In genomic region chr12:24831153-24831963, GRCm38 (mm10) we compare ENCODE assay signal across 8 mouse cellular contexts. TPM values are rescaled to one million over a fixed set of nuclear protein-coding genes. Genes with fewer than 3 reads are reported as not detected.
DNase-seq lines count a peak whose midpoint lies in the region; ATAC-seq lines count a peak whose summit lies in the region.

No protein-coding gene starts in this region.

- no peaks in the 10 kb centered on the region for H3K27me3 ChIP-seq in hindbrain, embryonic 13.5 days

- no peaks in the 10 kb centered on the region for H3K9me3 ChIP-seq in hindbrain, embryonic 13.5 days

- ATAC-seq in hindbrain, embryonic 13.5 days (ENCODE audit: low FRiP score) = peak; percentile 99

- H3K27ac ChIP-seq in hindbrain, embryonic 13.5 days = peak overlapping the region; percentile 100

- peak overlapping the region; percentile 82 for H3K4me2 ChIP-seq in hindbrain, embryonic 13.5 days

- under 1% methylated on average over 54 of the region's 95 CpGs for WGBS in hindbrain, embryonic 13.5 days

- H3K4me1 ChIP-seq in hindbrain, embryonic 13.5 days (replicated peaks) = peaks cover 51% of the 10 kb centered on the region

- peak overlapping the region; percentile 93 for H3K4me3 ChIP-seq in hindbrain, embryonic 13.5 days

- H3K36me3 ChIP-seq in hindbrain, embryonic 13.5 days = no peaks in the 10 kb centered on the region

- H3K9ac ChIP-seq in hindbrain, embryonic 13.5 days = peak overlapping the region; percentile 98

- DNase-seq in T-cell, adult 2 months (ENCODE audit: low spot score) = peak; percentile 45
- DNase-seq in cerebellum, postnatal 14 days = peak; percentile 93 to 95
- DNase-seq in frontal cortex, postnatal 14 days (ENCODE audit: low spot score in 2 of 2) = peak; percentile 84 to 86
- peak; percentile 83 for DNase-seq in left cerebral cortex, adult 11 months (ENCODE audit: low spot score)
- DNase-seq in lung, postnatal 36 days = peak; percentile 76
- peak; percentile 85 to 87 for DNase-seq in right cerebral cortex, adult 2 months (ENCODE audit: low spot score in 2 of 2)
- DNase-seq in urinary bladder, postnatal 10 days (ENCODE audit: low spot score) = peak; percentile 43

RNA-seq across cellular contexts. Expression of gene Mboat2, which starts 0.7 kb away (rescaled TPM):
- polyA plus RNA-seq in hindbrain, embryonic 13.5 days (2015; fragmentation: Nextera tagmentation; extraction: Ambion mirVana) = 78.1 and 82.0 TPM in 2 replicates

Comparison
In these comparisons a context has a peak if more than half of its experiments do, and no peak if none do; other contexts are left out.
1. Peak in every context shown above with its lines: DNase-seq, ATAC-seq, H3K4me3 ChIP-seq and H3K27ac ChIP-seq.
2. DNase-seq: peak in every context shown above with its lines; median percentile 94 in cerebellum, postnatal 14 days; 86 in right cerebral cortex, adult 2 months; 85 in frontal cortex, postnatal 14 days; 83 in left cerebral cortex, adult 11 months; 76 in lung, postnatal 36 days; 45 in T-cell, adult 2 months; 43 in urinary bladder, postnatal 10 days.